Mouse (Mus musculus) erythroblast, embryonic 14.5 days (primary cell): Measurements from ENCODE around the gene Rbak.

Experiments used
- GATA1 ChIP-seq: IDR thresholded peaks from 2 replicates; pipeline ENCODE4 v1.6.1; 2012; ENCODE audit warnings: low read length, inconsistent platforms, mixed read lengths
- TAL1 ChIP-seq: IDR thresholded peaks from 3 replicates; pipeline ENCODE4 v1.6.1; 2012; ENCODE audit warnings: low read length, inconsistent platforms, mixed read lengths

GRCm38 (mm10) chr5:143180255-143181076 is at the start of gene Rbak, which contains the start of gene Spdye4b:
- TF ChIP-seq GATA1 (no peak), TAL1 (no peak)
